Mouse (Mus musculus) heart, postnatal 0 days (tissue): Measurements from ENCODE around the gene Wdhd1.

Source experiments
- CTCF ChIP-seq: IDR thresholded peaks from 2 replicates; pipeline ENCODE4 v1.5.1; 2016; ENCODE audit warnings: antibody characterized with exemption, control low read depth, low read depth
- EP300 ChIP-seq: IDR thresholded peaks from 2 replicates; pipeline ENCODE4 v1.6.1; 2016; ENCODE audit warnings: antibody characterized with exemption, low read depth

GRCm38 (mm10) chr14:47220231-47221025, 56.2 kb downstream of the Wdhd1 start:
- TF ChIP-seq CTCF (no peak), EP300 (no peak)
